Mouse (Mus musculus): Measurements from ENCODE around the gene Cuedc1. TPM values are rescaled to one million over a fixed set of nuclear protein-coding genes. Genes with fewer than 3 reads are reported as not detected.

Cuedc1 gene
- total and polyA plus RNA-seq, 2 experiments from 2014 or later = 17.0 to 19.2 TPM

- no peak for DNase-seq (ENCODE audit: low spot score)
- H3K9me3 ChIP-seq (replicated peaks; ENCODE audit: control insufficient read depth, low read length) = no peaks in the 10 kb centered on the region
- H3K4me3 ChIP-seq (ENCODE audit: low read depth, low read length) = no peak overlapping the region
- peak overlapping the region; percentile 97 for H3K27ac ChIP-seq (ENCODE audit: low read depth)
- peaks cover 23% of the 10 kb centered on the region for H3K4me1 ChIP-seq (ENCODE audit: control insufficient read depth, insufficient read depth)
- no peaks in the 10 kb centered on the region for H3K36me3 ChIP-seq (replicated peaks; ENCODE audit: control insufficient read depth, insufficient read depth, low read length)
- no peak for ATAC-seq (ENCODE audit: insufficient read depth, low read depth)
- H3K9ac ChIP-seq (replicated peaks; ENCODE audit: low read depth, low read length) = peak overlapping the region; percentile 42; the same call in 1 of the 2 replicates
- no peak overlapping the region for H3K4me2 ChIP-seq (ENCODE audit: low read depth, low read length)
- TF ChIP-seq CTCF (IDR thresholded peaks at IDR 0.05; ENCODE audit: low read depth) (no peak), EP300 (IDR thresholded peaks at IDR 0.05; ENCODE audit: low read depth) (no peak)
- 82% methylated on average over 7 of the region's 7 CpGs for WGBS
- no peaks in the 10 kb centered on the region for H3K27me3 ChIP-seq (ENCODE audit: control insufficient read depth, insufficient read depth, low read length)
Measured at GRCm38 (mm10) chr11:88166471-88166870, 68.6 kb downstream of the Cuedc1 start.

GRCm38 (mm10) chr11:88168611-88169010 lies 70.8 kb downstream of the Cuedc1 start:
- Histone ChIP-seq H3K27me3 (ENCODE audit: control insufficient read depth, insufficient read depth, low read length) (no peaks in the 10 kb centered on the region), H3K9ac (replicated peaks; ENCODE audit: low read depth, low read length) (no peak overlapping the region), H3K36me3 (replicated peaks; ENCODE audit: control insufficient read depth, insufficient read depth, low read length) (no peaks in the 10 kb centered on the region), H3K4me3 (ENCODE audit: low read depth, low read length) (no peak overlapping the region), H3K9me3 (replicated peaks; ENCODE audit: control insufficient read depth, low read length) (no peaks in the 10 kb centered on the region), H3K27ac (ENCODE audit: low read depth) (0 out of 2 replicates have a peak overlapping the region, but pooled peaks have one; percentile 21), H3K4me2 (ENCODE audit: low read depth, low read length) (no peak overlapping the region), H3K4me1 (ENCODE audit: control insufficient read depth, insufficient read depth) (peaks cover 43% of the 10 kb centered on the region)
- TF ChIP-seq CTCF (IDR thresholded peaks at IDR 0.05; ENCODE audit: low read depth) (no peak), EP300 (IDR thresholded peaks at IDR 0.05; ENCODE audit: low read depth) (no peak)
- ATAC-seq (ENCODE audit: insufficient read depth, low read depth) (no peak), DNase-seq (ENCODE audit: low spot score) (no peak)
- WGBS = 45% methylated on average over 3 of the region's 3 CpGs

GRCm38 (mm10) chr11:88169531-88170040 lies 71.7 kb downstream of the Cuedc1 start:
- Histone ChIP-seq H3K36me3 (replicated peaks; ENCODE audit: control insufficient read depth, insufficient read depth, low read length) (no peaks in the 10 kb centered on the region), H3K9ac (replicated peaks; ENCODE audit: low read depth, low read length) (0 out of 2 replicates have a peak overlapping the region, but pooled peaks have one; percentile 3), H3K9me3 (replicated peaks; ENCODE audit: control insufficient read depth, low read length) (no peaks in the 10 kb centered on the region), H3K4me2 (ENCODE audit: low read depth, low read length) (0 out of 2 replicates have a peak overlapping the region, but pooled peaks have one; percentile 2), H3K4me1 (ENCODE audit: control insufficient read depth, insufficient read depth) (peaks cover 43% of the 10 kb centered on the region), H3K4me3 (ENCODE audit: low read depth, low read length) (no peak overlapping the region), H3K27me3 (ENCODE audit: control insufficient read depth, insufficient read depth, low read length) (no peaks in the 10 kb centered on the region), H3K27ac (ENCODE audit: low read depth) (no peak overlapping the region)
- WGBS = 39% methylated on average over 32 of the region's 32 CpGs
- DNase-seq (ENCODE audit: low spot score) (no peak), ATAC-seq (ENCODE audit: insufficient read depth, low read depth) (no peak)
- no peak for TF ChIP-seq CTCF (IDR thresholded peaks at IDR 0.05; ENCODE audit: low read depth)
- TF ChIP-seq EP300 (IDR thresholded peaks at IDR 0.05; ENCODE audit: low read depth) = no peak

- Histone ChIP-seq H3K27ac (ENCODE audit: low read depth) (no peak overlapping the region), H3K9ac (replicated peaks; ENCODE audit: low read depth, low read length) (no peak overlapping the region), H3K4me1 (ENCODE audit: control insufficient read depth, insufficient read depth) (peaks cover 37% of the 10 kb centered on the region), H3K4me2 (ENCODE audit: low read depth, low read length) (no peak overlapping the region), H3K36me3 (replicated peaks; ENCODE audit: control insufficient read depth, insufficient read depth, low read length) (no peaks in the 10 kb centered on the region), H3K27me3 (ENCODE audit: control insufficient read depth, insufficient read depth, low read length) (no peaks in the 10 kb centered on the region), H3K4me3 (ENCODE audit: low read depth, low read length) (no peak overlapping the region), H3K9me3 (replicated peaks; ENCODE audit: control insufficient read depth, low read length) (no peaks in the 10 kb centered on the region)
- ATAC-seq (ENCODE audit: insufficient read depth, low read depth) (no peak), DNase-seq (ENCODE audit: low spot score) (no peak)
- 88% methylated on average over 3 of the region's 3 CpGs for WGBS
- TF ChIP-seq CTCF (IDR thresholded peaks at IDR 0.05; ENCODE audit: low read depth) (no peak), EP300 (IDR thresholded peaks at IDR 0.05; ENCODE audit: low read depth) (no peak)
Measured at GRCm38 (mm10) chr11:88170606-88171005, 72.7 kb downstream of the Cuedc1 start.

- TF ChIP-seq EP300 (IDR thresholded peaks at IDR 0.05; ENCODE audit: low read depth) = no peak
- no peak for TF ChIP-seq CTCF (IDR thresholded peaks at IDR 0.05; ENCODE audit: low read depth)
- Histone ChIP-seq H3K4me3 (ENCODE audit: low read depth, low read length) (no peak overlapping the region), H3K36me3 (replicated peaks; ENCODE audit: control insufficient read depth, insufficient read depth, low read length) (0 out of 2 replicates have a peak, but pooled peaks cover 2% of the 10 kb centered on the region), H3K27ac (ENCODE audit: low read depth) (peak overlapping the region; percentile 81), H3K4me1 (ENCODE audit: control insufficient read depth, insufficient read depth) (peaks cover 24% of the 10 kb centered on the region), H3K9me3 (replicated peaks; ENCODE audit: control insufficient read depth, low read length) (no peaks in the 10 kb centered on the region), H3K27me3 (ENCODE audit: control insufficient read depth, insufficient read depth, low read length) (no peaks in the 10 kb centered on the region), H3K4me2 (ENCODE audit: low read depth, low read length) (no peak overlapping the region), H3K9ac (replicated peaks; ENCODE audit: low read depth, low read length) (no peak overlapping the region)
- WGBS = 56% methylated on average over 15 of the region's 15 CpGs
- DNase-seq (ENCODE audit: low spot score) (peak; percentile 39), ATAC-seq (ENCODE audit: insufficient read depth, low read depth) (peak; percentile 49)
Measured at GRCm38 (mm10) chr11:88171876-88172442, 74.1 kb downstream of the Cuedc1 start.
